Mouse (Mus musculus) myocyte (in vitro differentiated cells): ENCODE measurements at regions not wholly inside any gene's neighbourhood (a gene's known extent, or its start where the extent isn't known, plus 50 kb on each side); places are given as distances from the start of the nearest gene placed in this dataset.

Experiments used
- H3K27me3 ChIP-seq: one replicate; pipeline ENCODE4 v1.6.1; 2011; ENCODE audit not compliant: control insufficient read depth, insufficient read depth, insufficient read length
- H3K36me3 ChIP-seq: one replicate; pipeline ENCODE4 v1.6.1; 2011; ENCODE audit not compliant: control insufficient read depth, insufficient read depth
- H3K4me2 ChIP-seq: one replicate; pipeline ENCODE4 v1.6.1; 2011; ENCODE audit warnings: low read depth, control low read depth
- H3K4me3 ChIP-seq: one replicate; pipeline ENCODE4 v1.5.1; 2011; ENCODE audit warnings: mild to moderate bottlenecking, control low read depth, moderate library complexity
- H3K79me2 ChIP-seq: one replicate; pipeline ENCODE4 v1.6.1; 2011; ENCODE audit not compliant: control insufficient read depth, insufficient read depth
- H3ac ChIP-seq: one replicate; pipeline ENCODE4 v1.6.1; 2011; ENCODE audit not compliant: control insufficient read depth, insufficient read length
- CEBPB ChIP-seq: IDR thresholded peaks from 2 replicates; pipeline ENCODE4 v1.6.1; 2011; ENCODE audit warnings: mild to moderate bottlenecking, moderate library complexity; ENCODE audit not compliant: poor library complexity, insufficient read depth, severe bottlenecking
- E2F4 ChIP-seq: IDR thresholded peaks from one replicate; pipeline ENCODE4 v1.6.1; 2011; ENCODE audit warnings: mild to moderate bottlenecking, control low read depth, moderate library complexity; ENCODE audit not compliant: insufficient read depth
- MAX ChIP-seq: IDR thresholded peaks from one replicate; pipeline ENCODE4 v1.6.1; 2011; ENCODE audit warnings: low read depth, mild to moderate bottlenecking, control low read depth
- MYOD1 ChIP-seq, 3 experiments: IDR thresholded peaks; one replicate each; pipeline ENCODE4 v1.6.1; 2011; ENCODE audit warnings: control low read depth in 2 of 3, low read depth in 2 of 3, mild to moderate bottlenecking in 2 of 3, moderate library complexity in 1 of 3; ENCODE audit not compliant: insufficient read length in 2 of 3, control insufficient read depth in 1 of 3
- MYOG ChIP-seq, 3 experiments: IDR thresholded peaks; one replicate each; pipeline ENCODE4 v1.6.1; 2011; ENCODE audit warnings: control low read depth in 2 of 3, low read depth in 2 of 3, mild to moderate bottlenecking in 2 of 3; ENCODE audit not compliant: insufficient read length in 2 of 3, control insufficient read depth in 1 of 3, insufficient read depth in 1 of 3
- POLR2A ChIP-seq: IDR thresholded peaks from one replicate; pipeline ENCODE4 v1.6.1; 2011; ENCODE audit warnings: low read depth, mild to moderate bottlenecking, control low read depth, moderate library complexity; ENCODE audit not compliant: insufficient read length
- POLR2AphosphoS2 ChIP-seq: IDR thresholded peaks from one replicate; pipeline ENCODE4 v1.6.1; 2011; ENCODE audit warnings: low read depth, control low read depth; ENCODE audit not compliant: insufficient read length
- REST ChIP-seq: IDR thresholded peaks from one replicate; pipeline ENCODE4 v1.6.1; 2011; ENCODE audit warnings: mild to moderate bottlenecking, control low read depth, moderate library complexity; ENCODE audit not compliant: insufficient read depth, insufficient read length
- SRF ChIP-seq: IDR thresholded peaks from one replicate; pipeline ENCODE4 v1.6.1; 2011; ENCODE audit warnings: low read depth; ENCODE audit not compliant: control insufficient read depth, insufficient read length
- TCF12 ChIP-seq: IDR thresholded peaks from one replicate; pipeline ENCODE4 v1.6.1; 2011; ENCODE audit warnings: mild to moderate bottlenecking, control low read depth; ENCODE audit not compliant: poor library complexity, insufficient read depth, severe bottlenecking
- TCF3 ChIP-seq: IDR thresholded peaks from one replicate; pipeline ENCODE4 v1.6.1; 2011; ENCODE audit warnings: low read depth, control low read depth; ENCODE audit not compliant: insufficient read length
- USF1 ChIP-seq: IDR thresholded peaks from one replicate; pipeline ENCODE4 v1.6.1; 2011; ENCODE audit warnings: low read depth, mild to moderate bottlenecking, control low read depth, moderate library complexity

- peaks cover 4% of the 10 kb centered on the region for H3K27me3 ChIP-seq
- TF ChIP-seq USF1 (no peak), MYOG (IDR thresholded peaks at IDR 0.05; ENCODE audit: control insufficient read depth in 1 of 3, insufficient read depth in 1 of 3, insufficient read length in 2 of 3, low read depth in 2 of 3) (no peak), CEBPB (no peak), MAX (no peak), REST (no peak), SRF (no peak), TCF3 (no peak), TCF12 (no peak), MYOD1 (IDR thresholded peaks at IDR 0.05; ENCODE audit: control insufficient read depth in 1 of 3, insufficient read length in 2 of 3, low read depth in 2 of 3) (no peak), E2F4 (no peak), POLR2AphosphoS2 (no peak)
- no peak overlapping the region for H3K4me2 ChIP-seq
- no peaks in the 10 kb centered on the region for H3K36me3 ChIP-seq
- H3K79me2 ChIP-seq: no peaks in the 10 kb centered on the region
- no peak overlapping the region for H3ac ChIP-seq
- no peak overlapping the region for H3K4me3 ChIP-seq
Measured at GRCm38 (mm10) chr7:134436917-134437316, 51.5 kb upstream of the D7Ertd443e start.

GRCm38 (mm10) chr7:134439281-134439680 is 53.8 kb upstream of the D7Ertd443e start:
- Histone ChIP-seq H3K27me3 (peaks cover 4% of the 10 kb centered on the region), H3K36me3 (no peaks in the 10 kb centered on the region), H3K4me3 (no peak overlapping the region), H3K4me2 (no peak overlapping the region), H3K79me2 (no peaks in the 10 kb centered on the region), H3ac (no peak overlapping the region)
- no peak for TF ChIP-seq SRF
- no peak for TF ChIP-seq MAX
- TF ChIP-seq REST: no peak
- TF ChIP-seq TCF3: no peak
- TF ChIP-seq POLR2A: no peak
- TF ChIP-seq MYOD1 (IDR thresholded peaks at IDR 0.05; ENCODE audit: control insufficient read depth in 1 of 3, insufficient read length in 2 of 3, low read depth in 2 of 3): no peak
- TF ChIP-seq E2F4: no peak
- no peak for TF ChIP-seq CEBPB

- H3K79me2 ChIP-seq: no peaks in the 10 kb centered on the region
- TF ChIP-seq E2F4: no peak
- H3K4me3 ChIP-seq: no peak overlapping the region
- H3K27me3 ChIP-seq: peaks cover 11% of the 10 kb centered on the region
- H3K36me3 ChIP-seq: no peaks in the 10 kb centered on the region
- no peak overlapping the region for H3ac ChIP-seq
- H3K4me2 ChIP-seq: no peak overlapping the region
Measured at GRCm38 (mm10) chr7:134445008-134445806, 59.7 kb upstream of the D7Ertd443e start.

GRCm38 (mm10) chr7:134447648-134448202 is 62.3 kb upstream of the D7Ertd443e start:
- TF ChIP-seq TCF3: no peak
- TF ChIP-seq MYOG (IDR thresholded peaks at IDR 0.05; ENCODE audit: control insufficient read depth in 1 of 3, insufficient read depth in 1 of 3, insufficient read length in 2 of 3, low read depth in 2 of 3): no peak
- H3K4me3 ChIP-seq: no peak overlapping the region
- H3K36me3 ChIP-seq: no peaks in the 10 kb centered on the region
- H3K79me2 ChIP-seq: no peaks in the 10 kb centered on the region
- peaks cover 7% of the 10 kb centered on the region for H3K27me3 ChIP-seq
- H3ac ChIP-seq: no peak overlapping the region
- H3K4me2 ChIP-seq: no peak overlapping the region

- no peaks in the 10 kb centered on the region for H3K36me3 ChIP-seq
- H3K27me3 ChIP-seq: peaks cover 7% of the 10 kb centered on the region
- H3K79me2 ChIP-seq: no peaks in the 10 kb centered on the region
- no peak overlapping the region for H3ac ChIP-seq
- no peak overlapping the region for H3K4me2 ChIP-seq
- no peak overlapping the region for H3K4me3 ChIP-seq
- TF ChIP-seq POLR2A (no peak), POLR2AphosphoS2 (no peak), CEBPB (no peak), TCF12 (no peak), SRF (no peak), MYOG (IDR thresholded peaks at IDR 0.05; ENCODE audit: control insufficient read depth in 1 of 3, insufficient read depth in 1 of 3, insufficient read length in 2 of 3, low read depth in 2 of 3) (no peak), TCF3 (no peak), REST (no peak), MAX (no peak), E2F4 (no peak), USF1 (no peak), MYOD1 (IDR thresholded peaks at IDR 0.05; ENCODE audit: control insufficient read depth in 1 of 3, insufficient read length in 2 of 3, low read depth in 2 of 3) (no peak)
Measured at GRCm38 (mm10) chr7:134448831-134449230, 63.4 kb upstream of the D7Ertd443e start.
